Mouse (Mus musculus): ENCODE results near the gene 2410137M14Rik. TPM values are rescaled to one million over a fixed set of nuclear protein-coding genes. Genes with fewer than 3 reads are reported as not detected.
"Not testable (repeated sequence)": the region's sequence is repeated elsewhere in the genome, so short reads cannot be mapped to it uniquely, and the experiment has no call there.

Gene 2410137M14Rik
- polyA plus RNA-seq, 1 experiment from 2014 or later: not detected

DNA sequence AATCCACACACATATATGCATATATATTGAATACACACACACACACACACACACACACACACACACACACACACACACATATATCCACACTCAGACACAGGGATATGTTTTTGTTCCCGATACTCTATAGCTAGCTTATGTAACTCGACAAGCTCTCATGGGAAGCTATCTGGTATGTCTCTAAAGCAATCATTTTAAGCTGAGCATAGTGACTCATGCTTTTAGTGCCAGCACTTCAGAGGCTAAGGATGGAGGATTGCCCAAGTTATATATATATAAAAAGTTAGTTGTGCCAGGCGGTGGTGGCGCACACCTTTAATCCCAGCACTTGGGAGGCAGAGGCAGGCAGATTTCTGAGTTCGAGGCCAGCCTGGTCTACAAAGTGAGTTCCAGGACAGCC lies 38.2 kb upstream of the 2410137M14Rik start:
- H3K4me3 ChIP-seq (ENCODE audit: low read depth, low read length); H3K4me2 ChIP-seq (ENCODE audit: low read depth, low read length); H3K27me3 ChIP-seq (ENCODE audit: control insufficient read depth, insufficient read depth, low read length); ATAC-seq (replicated peaks; ENCODE audit: insufficient number of reproducible peaks, low FRiP score, low TSS enrichment, low read depth); H3K4me1 ChIP-seq (ENCODE audit: control insufficient read depth, insufficient read depth, low read length); H3K36me3 ChIP-seq (replicated peaks; ENCODE audit: control insufficient read depth, insufficient read depth, low read depth, low read length); H3K27ac ChIP-seq (replicated peaks; ENCODE audit: low read depth, low read length); H3K9me3 ChIP-seq (replicated peaks; ENCODE audit: control insufficient read depth, low read length); H3K9ac ChIP-seq (replicated peaks; ENCODE audit: low read length); DNase-seq (ENCODE audit: low spot score): not testable (repeated sequence)
- 95% methylated on average over 5 of the region's 5 CpGs for WGBS

DNA sequence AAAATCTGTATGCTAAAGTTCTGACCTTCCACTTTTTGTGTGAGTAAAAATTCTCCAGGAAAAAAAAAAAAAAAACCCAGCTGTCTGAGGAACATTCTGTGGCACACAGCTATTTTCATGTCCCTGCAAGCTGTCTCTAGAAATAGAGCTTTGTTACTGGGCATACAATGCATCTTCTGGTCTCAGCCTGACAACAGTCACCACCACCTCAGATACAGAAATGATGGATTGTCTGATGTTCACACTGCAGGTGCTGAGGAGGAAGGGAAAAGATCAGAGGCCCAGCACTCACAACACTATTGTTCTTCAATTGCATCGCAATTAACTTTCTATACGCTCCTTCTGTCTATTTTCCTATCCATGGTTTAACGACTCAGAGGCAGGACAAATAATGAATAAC lies 37.3 kb upstream of the 2410137M14Rik start:
- DNase-seq (ENCODE audit: low spot score): no peak
- Histone ChIP-seq H3K27ac (replicated peaks; ENCODE audit: low read depth, low read length) (no peak overlapping the region), H3K9ac (replicated peaks; ENCODE audit: low read length) (no peak overlapping the region), H3K9me3 (replicated peaks; ENCODE audit: control insufficient read depth, low read length) (no peaks in the 10 kb centered on the region), H3K36me3 (replicated peaks; ENCODE audit: control insufficient read depth, insufficient read depth, low read depth, low read length) (no peaks in the 10 kb centered on the region), H3K4me3 (ENCODE audit: low read depth, low read length) (no peak overlapping the region), H3K4me2 (ENCODE audit: low read depth, low read length) (no peak overlapping the region), H3K27me3 (ENCODE audit: control insufficient read depth, insufficient read depth, low read length) (no peaks in the 10 kb centered on the region), H3K4me1 (ENCODE audit: control insufficient read depth, insufficient read depth, low read length) (no peaks in the 10 kb centered on the region)
- WGBS: 80% methylated on average over 3 of the region's 3 CpGs
- ATAC-seq (replicated peaks; ENCODE audit: insufficient number of reproducible peaks, low FRiP score, low TSS enrichment, low read depth): no peak

DNA sequence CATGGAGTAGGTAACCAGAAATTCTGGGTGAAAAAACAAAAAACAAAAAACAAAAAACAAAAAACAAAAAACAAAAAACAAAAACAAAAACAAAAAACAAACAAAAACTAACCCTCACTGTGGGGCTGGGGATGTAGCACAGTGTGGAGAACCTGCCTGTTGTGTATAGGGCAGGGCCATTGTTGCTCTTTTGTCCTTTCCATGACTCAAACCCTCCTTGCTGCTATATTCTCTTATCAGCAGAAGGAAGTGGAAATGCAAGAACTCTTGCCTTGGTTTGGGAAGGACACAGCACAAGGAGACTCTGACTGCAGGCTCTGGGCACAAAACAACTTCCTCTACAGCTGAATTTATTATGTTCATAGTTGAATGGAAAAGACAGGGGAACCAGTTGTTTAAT lies 35.3 kb upstream of the 2410137M14Rik start:
- Histone ChIP-seq H3K4me1 (ENCODE audit: control insufficient read depth, insufficient read depth, low read length) (no peaks in the 10 kb centered on the region), H3K36me3 (replicated peaks; ENCODE audit: control insufficient read depth, insufficient read depth, low read depth, low read length) (no peaks in the 10 kb centered on the region), H3K4me3 (ENCODE audit: low read depth, low read length) (no peak overlapping the region), H3K9ac (replicated peaks; ENCODE audit: low read length) (no peak overlapping the region), H3K27ac (replicated peaks; ENCODE audit: low read depth, low read length) (no peak overlapping the region), H3K4me2 (ENCODE audit: low read depth, low read length) (no peak overlapping the region), H3K9me3 (replicated peaks; ENCODE audit: control insufficient read depth, low read length) (no peaks in the 10 kb centered on the region), H3K27me3 (ENCODE audit: control insufficient read depth, insufficient read depth, low read length) (no peaks in the 10 kb centered on the region)
- ATAC-seq (replicated peaks; ENCODE audit: insufficient number of reproducible peaks, low FRiP score, low TSS enrichment, low read depth): no peak
- no peak for DNase-seq (ENCODE audit: low spot score)

DNA sequence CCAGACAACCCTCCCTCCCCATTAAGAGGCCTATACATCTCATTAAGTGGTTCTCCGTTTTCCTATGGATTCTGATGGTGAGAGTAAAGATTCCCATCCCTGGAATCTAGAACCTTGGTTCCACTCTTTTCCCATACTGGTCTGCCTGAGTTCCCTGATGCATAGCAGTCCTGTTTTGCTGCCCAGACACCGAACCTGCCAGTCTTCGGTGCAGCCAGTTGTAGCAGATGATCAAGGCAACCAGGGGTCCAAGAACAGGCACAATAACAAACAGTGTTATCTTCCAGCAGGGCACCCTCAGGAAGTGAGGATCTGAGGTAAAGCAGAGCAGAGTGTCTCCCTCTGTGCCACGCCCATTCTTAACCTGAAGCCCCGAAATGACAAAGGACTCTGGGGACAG lies 31.1 kb upstream of the 2410137M14Rik start:
- Histone ChIP-seq H3K36me3 (replicated peaks; ENCODE audit: control insufficient read depth, insufficient read depth, low read depth, low read length) (no peaks in the 10 kb centered on the region; the same call in 1 of the 2 replicates), H3K4me2 (ENCODE audit: low read depth, low read length) (no peak overlapping the region), H3K9ac (replicated peaks; ENCODE audit: low read length) (no peak overlapping the region), H3K4me1 (ENCODE audit: control insufficient read depth, insufficient read depth, low read length) (no peaks in the 10 kb centered on the region), H3K4me3 (ENCODE audit: low read depth, low read length) (no peak overlapping the region), H3K9me3 (replicated peaks; ENCODE audit: control insufficient read depth, low read length) (no peaks in the 10 kb centered on the region), H3K27ac (replicated peaks; ENCODE audit: low read depth, low read length) (no peak overlapping the region), H3K27me3 (ENCODE audit: control insufficient read depth, insufficient read depth, low read length) (no peaks in the 10 kb centered on the region)
- ATAC-seq (replicated peaks; ENCODE audit: insufficient number of reproducible peaks, low FRiP score, low TSS enrichment, low read depth) (no peak), DNase-seq (ENCODE audit: low spot score) (no peak)
- 72% methylated on average over 5 of the region's 5 CpGs for WGBS

DNA sequence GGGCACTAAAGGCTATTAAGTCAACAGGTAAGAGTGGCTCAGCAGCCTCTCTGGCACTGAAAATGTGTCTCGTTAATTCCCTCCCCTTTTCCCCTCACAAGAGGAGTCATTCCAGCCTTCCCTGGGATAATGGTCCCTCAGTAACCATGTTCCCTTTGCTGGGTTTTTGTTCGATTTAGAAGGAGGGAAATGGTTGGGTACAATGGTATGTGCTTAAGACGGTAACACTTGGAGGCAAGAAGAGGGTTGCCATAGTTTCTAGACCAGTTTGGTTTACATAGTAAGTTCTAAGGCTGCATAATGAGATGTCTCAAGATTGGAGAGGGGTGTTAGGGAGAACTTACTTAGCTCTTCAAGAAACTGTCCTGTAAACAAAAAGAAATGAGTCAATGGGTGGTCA lies 30.7 kb upstream of the 2410137M14Rik start:
- Histone ChIP-seq H3K27me3 (ENCODE audit: control insufficient read depth, insufficient read depth, low read length) (no peaks in the 10 kb centered on the region), H3K4me2 (ENCODE audit: low read depth, low read length) (no peak overlapping the region), H3K9ac (replicated peaks; ENCODE audit: low read length) (no peak overlapping the region), H3K4me3 (ENCODE audit: low read depth, low read length) (no peak overlapping the region), H3K9me3 (replicated peaks; ENCODE audit: control insufficient read depth, low read length) (no peaks in the 10 kb centered on the region), H3K36me3 (replicated peaks; ENCODE audit: control insufficient read depth, insufficient read depth, low read depth, low read length) (no peaks in the 10 kb centered on the region; the same call in 1 of the 2 replicates), H3K27ac (replicated peaks; ENCODE audit: low read depth, low read length) (no peak overlapping the region), H3K4me1 (ENCODE audit: control insufficient read depth, insufficient read depth, low read length) (no peaks in the 10 kb centered on the region)
- WGBS: 86% methylated on average over 3 of the region's 3 CpGs
- ATAC-seq (replicated peaks; ENCODE audit: insufficient number of reproducible peaks, low FRiP score, low TSS enrichment, low read depth) (no peak), DNase-seq (ENCODE audit: low spot score) (no peak)

DNA sequence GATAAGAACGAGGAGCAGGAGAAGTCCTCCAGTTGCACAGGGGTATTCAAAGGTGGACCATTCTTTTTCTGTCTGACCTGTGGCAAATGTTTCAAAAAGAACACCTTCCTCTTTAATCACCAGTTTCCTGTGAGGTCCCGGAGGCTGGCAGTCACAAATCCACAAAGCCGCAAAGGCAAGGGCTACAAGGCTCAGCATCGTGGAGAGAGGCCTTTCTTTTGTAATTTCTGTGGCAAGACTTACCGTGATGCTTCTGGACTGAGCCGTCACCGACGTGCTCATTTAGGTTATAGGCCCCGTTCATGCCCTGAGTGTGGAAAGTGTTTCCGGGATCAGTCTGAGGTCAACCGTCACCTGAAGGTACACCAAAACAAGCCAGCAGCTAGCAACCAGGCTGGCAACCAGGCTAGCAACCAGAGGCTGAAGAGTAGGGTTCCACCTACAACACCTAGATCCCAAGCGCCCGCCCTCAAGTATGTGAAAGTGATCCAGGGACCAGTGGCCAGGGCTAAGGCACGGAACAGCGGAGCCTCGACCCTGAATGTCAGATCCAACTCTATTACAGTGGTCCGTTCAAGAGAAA lies 28.5 kb upstream of the 2410137M14Rik start:
- no peaks in the 10 kb centered on the region for H3K9me3 ChIP-seq (replicated peaks; ENCODE audit: control insufficient read depth, low read length)

DNA sequence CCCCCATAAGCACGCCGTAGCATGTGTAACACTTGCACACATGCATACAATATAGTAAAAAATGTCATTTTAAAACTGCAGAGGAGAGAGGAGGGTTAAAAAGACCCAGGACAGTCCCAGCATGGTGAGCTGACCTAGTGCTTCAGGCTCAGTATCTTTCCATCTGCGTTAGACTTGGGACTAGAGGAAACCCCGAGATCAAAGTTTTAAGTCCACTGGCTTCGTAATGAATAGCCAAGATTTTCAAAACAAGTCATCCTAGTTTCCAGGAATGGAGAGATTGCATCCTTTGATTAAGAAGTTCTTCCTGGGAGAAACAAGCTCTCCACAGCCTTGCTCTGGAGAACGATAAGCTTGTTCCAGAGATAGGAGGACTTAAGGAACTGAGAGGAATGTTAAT lies 27.1 kb upstream of the 2410137M14Rik start:
- Histone ChIP-seq H3K9me3 (replicated peaks; ENCODE audit: control insufficient read depth, low read length) (no peaks in the 10 kb centered on the region), H3K27ac (replicated peaks; ENCODE audit: low read depth, low read length) (no peak overlapping the region), H3K27me3 (ENCODE audit: control insufficient read depth, insufficient read depth, low read length) (no peaks in the 10 kb centered on the region), H3K36me3 (replicated peaks; ENCODE audit: control insufficient read depth, insufficient read depth, low read depth, low read length) (no peaks in the 10 kb centered on the region; the same call in 1 of the 2 replicates), H3K9ac (replicated peaks; ENCODE audit: low read length) (no peak overlapping the region), H3K4me2 (ENCODE audit: low read depth, low read length) (no peak overlapping the region), H3K4me1 (ENCODE audit: control insufficient read depth, insufficient read depth, low read length) (no peaks in the 10 kb centered on the region), H3K4me3 (ENCODE audit: low read depth, low read length) (no peak overlapping the region)
- ATAC-seq (replicated peaks; ENCODE audit: insufficient number of reproducible peaks, low FRiP score, low TSS enrichment, low read depth): no peak
- DNase-seq (ENCODE audit: low spot score): no peak
- 90% methylated on average over 6 of the region's 6 CpGs for WGBS

More for the DNA sequence above, 28.5 kb upstream of the 2410137M14Rik start:
- no peak overlapping the region for H3K4me2 ChIP-seq (ENCODE audit: low read depth, low read length)
- no peaks in the 10 kb centered on the region; the same call in 1 of the 2 replicates for H3K36me3 ChIP-seq (replicated peaks; ENCODE audit: control insufficient read depth, insufficient read depth, low read depth, low read length)
- no peak overlapping the region for H3K27ac ChIP-seq (replicated peaks; ENCODE audit: low read depth, low read length)
- H3K27me3 ChIP-seq (ENCODE audit: control insufficient read depth, insufficient read depth, low read length): no peaks in the 10 kb centered on the region
- no peak overlapping the region for H3K4me3 ChIP-seq (ENCODE audit: low read depth, low read length)
- H3K9ac ChIP-seq (replicated peaks; ENCODE audit: low read length): no peak overlapping the region
- DNase-seq (ENCODE audit: low spot score): no peak
- no peak for ATAC-seq (replicated peaks; ENCODE audit: insufficient number of reproducible peaks, low FRiP score, low TSS enrichment, low read depth)
- WGBS: 92% methylated on average over 17 of the region's 17 CpGs
- no peaks in the 10 kb centered on the region for H3K4me1 ChIP-seq (ENCODE audit: control insufficient read depth, insufficient read depth, low read length)

DNA sequence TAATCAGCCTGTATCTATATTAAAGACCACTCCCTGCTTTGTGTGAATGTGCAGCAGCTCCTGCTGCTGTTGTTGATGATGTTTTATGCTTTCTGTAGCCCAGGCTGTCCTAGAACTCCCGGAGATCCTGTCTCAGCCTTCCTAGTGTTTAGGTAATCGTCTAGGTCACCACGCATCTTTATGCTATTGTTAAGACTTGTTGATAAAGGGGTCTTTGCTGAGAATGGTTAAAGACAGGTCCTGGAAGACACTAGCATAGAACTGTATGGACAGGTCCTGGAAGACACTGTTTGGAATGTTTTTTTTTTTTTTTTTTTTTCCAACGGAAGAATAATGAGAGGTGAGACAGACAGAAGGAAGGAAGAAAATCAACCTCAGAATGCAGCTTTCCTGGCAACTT lies 22.3 kb upstream of the 2410137M14Rik start:
- peak; percentile 27 for DNase-seq (ENCODE audit: low spot score)
- no peaks in the 10 kb centered on the region for H3K4me1 ChIP-seq (ENCODE audit: control insufficient read depth, insufficient read depth, low read length)
- WGBS: 52% methylated on average over 4 of the region's 4 CpGs

More for the DNA sequence above, 22.3 kb upstream of the 2410137M14Rik start:
- no peaks in the 10 kb centered on the region for H3K9me3 ChIP-seq (replicated peaks; ENCODE audit: control insufficient read depth, low read length)
- peak overlapping the region; percentile 96 for H3K9ac ChIP-seq (replicated peaks; ENCODE audit: low read length)
- ATAC-seq (replicated peaks; ENCODE audit: insufficient number of reproducible peaks, low FRiP score, low TSS enrichment, low read depth): no peak; the same call in 1 of the 2 replicates
- peak overlapping the region; percentile 75 for H3K4me3 ChIP-seq (ENCODE audit: low read depth, low read length)
- H3K36me3 ChIP-seq (replicated peaks; ENCODE audit: control insufficient read depth, insufficient read depth, low read depth, low read length): no peaks in the 10 kb centered on the region
- no peaks in the 10 kb centered on the region for H3K27me3 ChIP-seq (ENCODE audit: control insufficient read depth, insufficient read depth, low read length)
- H3K27ac ChIP-seq (replicated peaks; ENCODE audit: low read depth, low read length): no peak overlapping the region
- peak overlapping the region; percentile 45 for H3K4me2 ChIP-seq (ENCODE audit: low read depth, low read length)

Measured in embryonic facial prominence, embryonic 11.5 days (tissue).